Mouse (Mus musculus): Measurements from ENCODE around the gene Tomm40. TPM values are rescaled to one million over a fixed set of nuclear protein-coding genes. Genes with fewer than 3 reads are reported as not detected.

The Tomm40 gene
- polyA plus RNA-seq, 1 experiment = 112 TPM

DNA sequence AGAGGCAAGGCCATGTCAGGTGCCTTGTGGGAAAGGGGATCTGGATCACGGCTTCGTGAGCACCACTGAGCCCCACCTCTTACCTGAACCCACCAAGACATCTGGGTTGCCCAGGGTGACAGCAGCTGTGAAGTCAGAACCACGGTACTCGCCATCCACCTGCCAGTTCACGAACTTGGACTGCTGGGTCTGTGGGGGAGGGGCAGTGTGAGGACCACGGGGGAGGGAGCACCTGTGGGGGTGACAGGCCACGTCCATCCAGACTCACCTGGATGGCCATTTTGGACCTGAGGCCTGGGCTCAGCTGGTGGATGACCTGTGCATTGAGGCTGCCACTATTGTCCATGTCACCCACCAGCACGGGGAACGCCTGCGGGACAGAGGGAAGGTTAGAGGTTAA is 4.6 kb downstream of the Tomm40 start:
- Histone ChIP-seq H3K4me2 (ENCODE audit: low read depth) (no peak overlapping the region), H3K36me3 (ENCODE audit: control insufficient read depth, insufficient read depth) (peaks cover 17% of the 10 kb centered on the region), H3K79me2 (ENCODE audit: control insufficient read depth, insufficient read depth) (peaks cover 20% of the 10 kb centered on the region), H3K4me3 (no peak overlapping the region), H3K27me3 (ENCODE audit: control insufficient read depth, insufficient read depth, insufficient read length) (no peaks in the 10 kb centered on the region), H3ac (ENCODE audit: control insufficient read depth, insufficient read length) (no peak overlapping the region)
- TF ChIP-seq E2F4 (IDR thresholded peaks at IDR 0.05; ENCODE audit: insufficient read depth) (no peak), POLR2AphosphoS2 (IDR thresholded peaks at IDR 0.05; ENCODE audit: insufficient read length, low read depth) (no peak), REST (IDR thresholded peaks at IDR 0.05; ENCODE audit: insufficient read depth, insufficient read length) (no peak), MYOG (IDR thresholded peaks at IDR 0.05; ENCODE audit: control insufficient read depth in 1 of 3, insufficient read depth in 1 of 3, insufficient read length in 2 of 3, low read depth in 2 of 3) (no peak), MAX (IDR thresholded peaks at IDR 0.05; ENCODE audit: low read depth) (no peak)

DNA sequence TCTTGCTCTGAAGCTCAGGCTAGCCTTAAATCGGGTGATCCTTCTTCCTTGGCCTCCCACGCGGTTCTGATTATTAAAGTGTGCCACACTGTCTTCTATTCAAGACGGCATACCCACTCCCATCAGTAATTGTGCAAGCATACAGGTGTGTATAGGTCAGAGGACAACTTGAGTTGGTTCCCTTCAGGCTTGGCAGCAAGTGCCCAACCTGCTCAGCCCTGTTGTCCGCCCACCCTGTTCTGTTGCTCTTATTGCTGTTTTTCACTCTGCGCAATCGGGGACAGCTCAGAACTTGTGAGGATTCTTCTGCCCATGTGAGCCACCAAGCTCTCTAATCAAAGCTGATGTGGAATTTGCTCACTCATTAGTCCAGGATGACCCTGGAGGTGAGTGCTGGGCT is 10.0 kb downstream of the Tomm40 start:
- H3K79me2 ChIP-seq (ENCODE audit: control insufficient read depth, insufficient read depth) = no peaks in the 10 kb centered on the region
- peaks cover 4% of the 10 kb centered on the region for H3K36me3 ChIP-seq (ENCODE audit: control insufficient read depth, insufficient read depth)
- no peaks in the 10 kb centered on the region for H3K27me3 ChIP-seq (ENCODE audit: control insufficient read depth, insufficient read depth, insufficient read length)
- H3K4me2 ChIP-seq (ENCODE audit: low read depth) = no peak overlapping the region
- no peak overlapping the region for H3ac ChIP-seq (ENCODE audit: control insufficient read depth, insufficient read length)
- TF ChIP-seq USF1 (IDR thresholded peaks at IDR 0.05; ENCODE audit: low read depth) (no peak), E2F4 (IDR thresholded peaks at IDR 0.05; ENCODE audit: insufficient read depth) (no peak), TCF3 (IDR thresholded peaks at IDR 0.05; ENCODE audit: insufficient read length, low read depth) (no peak), MYOG (IDR thresholded peaks at IDR 0.05; ENCODE audit: control insufficient read depth in 1 of 3, insufficient read depth in 1 of 3, insufficient read length in 2 of 3, low read depth in 2 of 3) (no peak), POLR2AphosphoS2 (IDR thresholded peaks at IDR 0.05; ENCODE audit: insufficient read length, low read depth) (no peak), MYOD1 (IDR thresholded peaks at IDR 0.05; ENCODE audit: control insufficient read depth in 1 of 3, insufficient read length in 2 of 3, low read depth in 2 of 3) (no peak), POLR2A (IDR thresholded peaks at IDR 0.05; ENCODE audit: insufficient read length, low read depth) (no peak)
- H3K4me3 ChIP-seq = no peak overlapping the region

DNA sequence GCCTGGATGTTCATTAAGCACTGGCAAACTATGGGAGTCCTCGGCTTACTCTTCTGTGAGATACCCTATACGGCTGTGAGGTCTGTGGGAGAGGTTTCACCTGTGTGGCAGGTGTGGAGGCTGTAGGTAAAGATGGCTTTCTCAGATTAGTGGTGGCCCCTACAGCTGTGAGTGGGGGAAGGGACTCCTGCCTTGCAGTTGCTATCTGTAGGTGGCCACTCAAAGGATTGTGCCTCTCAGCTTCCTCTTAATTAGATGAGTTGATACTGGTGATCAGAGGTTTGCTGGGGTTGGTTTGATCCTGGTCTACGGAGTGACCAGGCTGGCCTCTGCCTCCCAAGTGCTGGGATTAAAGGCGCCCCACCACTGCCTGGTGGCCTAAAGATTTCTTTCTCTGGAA is 10.8 kb downstream of the Tomm40 start:
- Histone ChIP-seq H3K36me3 (ENCODE audit: control insufficient read depth, insufficient read depth) (peaks cover 1% of the 10 kb centered on the region), H3K4me2 (ENCODE audit: low read depth) (no peak overlapping the region), H3K4me3 (no peak overlapping the region), H3K79me2 (ENCODE audit: control insufficient read depth, insufficient read depth) (no peaks in the 10 kb centered on the region), H3K27me3 (ENCODE audit: control insufficient read depth, insufficient read depth, insufficient read length) (no peaks in the 10 kb centered on the region), H3ac (ENCODE audit: control insufficient read depth, insufficient read length) (no peak overlapping the region)
- TF ChIP-seq USF1 (IDR thresholded peaks at IDR 0.05; ENCODE audit: low read depth) (no peak), MYOD1 (IDR thresholded peaks at IDR 0.05; ENCODE audit: control insufficient read depth in 1 of 3, insufficient read length in 2 of 3, low read depth in 2 of 3) (no peak), POLR2A (IDR thresholded peaks at IDR 0.05; ENCODE audit: insufficient read length, low read depth) (no peak), POLR2AphosphoS2 (IDR thresholded peaks at IDR 0.05; ENCODE audit: insufficient read length, low read depth) (no peak), SRF (IDR thresholded peaks at IDR 0.05; ENCODE audit: control insufficient read depth, insufficient read length, low read depth) (no peak), REST (IDR thresholded peaks at IDR 0.05; ENCODE audit: insufficient read depth, insufficient read length) (no peak), E2F4 (IDR thresholded peaks at IDR 0.05; ENCODE audit: insufficient read depth) (no peak), CEBPB (IDR thresholded peaks at IDR 0.05; ENCODE audit: insufficient read depth, poor library complexity, severe bottlenecking) (no peak), MAX (IDR thresholded peaks at IDR 0.05; ENCODE audit: low read depth) (no peak), MYOG (IDR thresholded peaks at IDR 0.05; ENCODE audit: control insufficient read depth in 1 of 3, insufficient read depth in 1 of 3, insufficient read length in 2 of 3, low read depth in 2 of 3) (no peak), TCF3 (IDR thresholded peaks at IDR 0.05; ENCODE audit: insufficient read length, low read depth) (no peak)

DNA sequence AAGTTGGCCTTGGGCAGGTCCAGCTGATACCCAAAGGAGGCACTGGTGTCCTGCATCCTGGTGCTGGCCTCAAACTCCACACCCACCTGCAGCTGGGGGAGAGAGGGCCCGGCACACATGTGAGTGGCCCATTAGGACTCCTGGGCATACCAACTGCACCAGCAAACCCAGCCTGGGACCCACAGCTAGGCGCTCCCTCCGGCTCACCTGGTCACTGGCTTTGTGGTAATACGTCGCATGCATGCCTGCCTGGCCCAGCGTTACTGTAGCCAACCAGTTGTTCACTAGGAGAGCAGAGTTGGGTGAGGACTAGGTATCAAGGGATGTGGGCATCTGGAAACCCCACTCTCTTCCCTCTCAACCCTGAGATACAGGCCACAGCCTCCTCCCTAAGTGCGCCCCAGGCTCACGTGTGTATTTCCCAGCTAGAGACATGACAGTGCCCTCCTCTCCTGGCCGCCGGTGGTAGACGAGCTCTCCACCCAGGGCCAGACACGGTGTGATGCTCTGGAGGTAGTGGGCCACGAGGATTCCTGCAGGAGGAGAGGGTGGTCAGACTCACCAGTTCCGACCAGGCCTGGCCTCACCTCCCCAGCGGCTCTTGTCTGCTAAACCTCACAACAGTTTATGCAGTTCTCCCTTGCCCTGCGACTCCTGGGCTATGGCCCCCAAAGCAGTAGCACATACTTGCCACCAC is 12.2 kb downstream of the Tomm40 start:
- H3K36me3 ChIP-seq (ENCODE audit: control insufficient read depth, insufficient read depth) = no peaks in the 10 kb centered on the region
- H3ac ChIP-seq (ENCODE audit: control insufficient read depth, insufficient read length) = no peak overlapping the region
- TF ChIP-seq MYOD1 (IDR thresholded peaks at IDR 0.05; ENCODE audit: control insufficient read depth in 1 of 3, insufficient read length in 2 of 3, low read depth in 2 of 3) (no peak), USF1 (IDR thresholded peaks at IDR 0.05; ENCODE audit: low read depth) (no peak), E2F4 (IDR thresholded peaks at IDR 0.05; ENCODE audit: insufficient read depth) (no peak), TCF12 (IDR thresholded peaks at IDR 0.05; ENCODE audit: insufficient read depth, poor library complexity, severe bottlenecking) (no peak), MAX (IDR thresholded peaks at IDR 0.05; ENCODE audit: low read depth) (no peak), REST (IDR thresholded peaks at IDR 0.05; ENCODE audit: insufficient read depth, insufficient read length) (no peak), SRF (IDR thresholded peaks at IDR 0.05; ENCODE audit: control insufficient read depth, insufficient read length, low read depth) (no peak), CEBPB (IDR thresholded peaks at IDR 0.05; ENCODE audit: insufficient read depth, poor library complexity, severe bottlenecking) (no peak), POLR2AphosphoS2 (IDR thresholded peaks at IDR 0.05; ENCODE audit: insufficient read length, low read depth) (no peak), MYOG (IDR thresholded peaks at IDR 0.05; ENCODE audit: control insufficient read depth in 1 of 3, insufficient read depth in 1 of 3, insufficient read length in 2 of 3, low read depth in 2 of 3) (no peak), TCF3 (IDR thresholded peaks at IDR 0.05; ENCODE audit: insufficient read length, low read depth) (no peak), POLR2A (IDR thresholded peaks at IDR 0.05; ENCODE audit: insufficient read length, low read depth) (no peak)
- H3K79me2 ChIP-seq (ENCODE audit: control insufficient read depth, insufficient read depth) = no peaks in the 10 kb centered on the region
- no peaks in the 10 kb centered on the region for H3K27me3 ChIP-seq (ENCODE audit: control insufficient read depth, insufficient read depth, insufficient read length)
- no peak overlapping the region for H3K4me2 ChIP-seq (ENCODE audit: low read depth)
- H3K4me3 ChIP-seq = no peak overlapping the region

All from myocyte (in vitro differentiated cells).